Mouse (Mus musculus) forebrain, embryonic 10.5 days (tissue): ENCODE results near the gene Rnf41. TPM values are rescaled to one million over a fixed set of nuclear protein-coding genes. Genes with fewer than 3 reads are reported as not detected.
A peak's percentile ranks its signal among the peaks of the same experiment; 100 is the strongest.

Experiments
- DNase-seq: peaks from one replicate; pipeline ENCODE4 v3.0.0-alpha.2; 2017; ENCODE audit warnings: low spot score; ENCODE audit errors: extremely low spot score
- H3K27ac ChIP-seq: fragments of 300-500 bp; sonication (generic); 2 replicates; pipeline ENCODE4 v1.5.1; 2016; ENCODE audit warnings: mild to moderate bottlenecking
- H3K27me3 ChIP-seq: fragments of 300-500 bp; sonication (generic); 2 replicates; pipeline ENCODE4 v1.6.1; 2016; ENCODE audit warnings: mild to moderate bottlenecking; ENCODE audit not compliant: poor library complexity, severe bottlenecking
- H3K36me3 ChIP-seq: fragments of 300-500 bp; sonication (generic); replicated peaks from 2 replicates; pipeline ENCODE4 v1.6.1; 2016; ENCODE audit warnings: mild to moderate bottlenecking, moderate library complexity
- H3K4me1 ChIP-seq: fragments of 300-500 bp; sonication (generic); 2 replicates; pipeline ENCODE4 v1.6.1; 2016
- H3K4me3 ChIP-seq: fragments of 300-500 bp; sonication (generic); 2 replicates; pipeline ENCODE4 v1.5.1; 2016; ENCODE audit warnings: mild to moderate bottlenecking, moderate library complexity
- H3K9me3 ChIP-seq: fragments of 300-500 bp; sonication (generic); 2 replicates; pipeline ENCODE4 v1.6.1; 2016; ENCODE audit warnings: mild to moderate bottlenecking, moderate library complexity
- WGBS: fragments of 180-500 bp; shearing (Covaris S2); methylation state at CpG from one replicate; pipeline ENCODE4 v1.1.7; 2016; 5-methylcytosine and 5-hydroxymethylcytosine counted together
- polyA plus RNA-seq: library from polyadenylated mRNA; unstranded; fragments of >200 nt; fragmentation: Nextera tagmentation; extraction: Ambion mirVana; gene quantifications from 2 replicates; pipeline ENCODE4 v1.2.1, GENCODE M21; 2016

Gene Rnf41
- polyA plus RNA-seq, 1 experiment from 2014 or later, result 42.9 TPM

GRCm38 (mm10) chr10:128376099-128376454 lies 35.4 kb upstream of the Rnf41 start:
- DNase-seq, result no peak
- Histone ChIP-seq H3K27ac (peak overlapping the region; percentile 98), H3K27me3 (no peaks in the 10 kb centered on the region), H3K9me3 (no peaks in the 10 kb centered on the region), H3K4me1 (peaks cover 32% of the 10 kb centered on the region), H3K36me3 (peaks cover 33% of the 10 kb centered on the region), H3K4me3 (peak overlapping the region; percentile 75)
- WGBS, result 48% methylated on average over 4 of the region's 4 CpGs

GRCm38 (mm10) chr10:128376455-128377211 lies 34.8 kb upstream of the Rnf41 start, which contains the start of gene Ankrd52:
TSS of gene Ankrd52 (plus strand) at chr10:128377115.
- Histone ChIP-seq H3K4me1 (peaks cover 32% of the 10 kb centered on the region), H3K9me3 (no peaks in the 10 kb centered on the region), H3K4me3 (peak within 1 kb of the TSS; percentile 75), H3K27ac (peak within 1 kb of the TSS; percentile 98), H3K36me3 (peaks cover 39% of the 10 kb centered on the region), H3K27me3 (no peaks in the 10 kb centered on the region)
- peak; percentile 83 for DNase-seq
- under 1% methylated on average over 73 of the region's 73 CpGs for WGBS

GRCm38 (mm10) chr10:128377222-128377939 lies 34.1 kb upstream of the Rnf41 start:
- Histone ChIP-seq H3K27ac (peak overlapping the region; percentile 98), H3K4me3 (peak overlapping the region; percentile 75), H3K36me3 (peaks cover 46% of the 10 kb centered on the region), H3K9me3 (no peaks in the 10 kb centered on the region), H3K27me3 (no peaks in the 10 kb centered on the region), H3K4me1 (peaks cover 32% of the 10 kb centered on the region)
- under 1% methylated on average over 43 of the region's 47 CpGs for WGBS
- DNase-seq, result peak; percentile 59

- Histone ChIP-seq H3K27me3 (no peaks in the 10 kb centered on the region), H3K4me1 (peaks cover 32% of the 10 kb centered on the region), H3K27ac (peak overlapping the region; percentile 98), H3K9me3 (no peaks in the 10 kb centered on the region), H3K36me3 (peaks cover 52% of the 10 kb centered on the region), H3K4me3 (peak overlapping the region; percentile 75)
- DNase-seq, result no peak
- 59% methylated on average over 14 of the region's 14 CpGs for WGBS
These were observed 33.5 kb upstream of the Rnf41 start for GRCm38 (mm10) chr10:128377940-128378448.

GRCm38 (mm10) chr10:128378462-128378861 lies 33.0 kb upstream of the Rnf41 start:
- peaks cover 32% of the 10 kb centered on the region for H3K4me1 ChIP-seq
- no peaks in the 10 kb centered on the region for H3K27me3 ChIP-seq
- H3K27ac ChIP-seq, result 0 out of 2 replicates have a peak overlapping the region, but pooled peaks have one; percentile 98
- no peaks in the 10 kb centered on the region for H3K9me3 ChIP-seq
- 83% methylated on average over 3 of the region's 3 CpGs for WGBS
- peaks cover 57% of the 10 kb centered on the region for H3K36me3 ChIP-seq
- DNase-seq, result no peak
- H3K4me3 ChIP-seq, result peak overlapping the region; percentile 75

- no peak overlapping the region for H3K27ac ChIP-seq
- no peak for DNase-seq
- H3K27me3 ChIP-seq, result no peaks in the 10 kb centered on the region
- peaks cover 65% of the 10 kb centered on the region for H3K36me3 ChIP-seq
- H3K9me3 ChIP-seq, result no peaks in the 10 kb centered on the region
- peak overlapping the region; percentile 18 for H3K4me3 ChIP-seq
- peaks cover 32% of the 10 kb centered on the region for H3K4me1 ChIP-seq
- WGBS, result 97% methylated on average over 7 of the region's 7 CpGs
These were observed 32.2 kb upstream of the Rnf41 start for GRCm38 (mm10) chr10:128379260-128379659.

- Histone ChIP-seq H3K9me3 (no peaks in the 10 kb centered on the region), H3K36me3 (peaks cover 78% of the 10 kb centered on the region), H3K27me3 (no peaks in the 10 kb centered on the region), H3K27ac (no peak overlapping the region), H3K4me1 (peaks cover 32% of the 10 kb centered on the region), H3K4me3 (no peak overlapping the region)
- no peak for DNase-seq
- WGBS, result 89% methylated on average over 5 of the region's 5 CpGs
These were observed 30.9 kb upstream of the Rnf41 start for GRCm38 (mm10) chr10:128380565-128380964.

- 89% methylated on average over 8 of the region's 8 CpGs for WGBS
- H3K4me1 ChIP-seq, result peaks cover 20% of the 10 kb centered on the region
These were observed 29.0 kb upstream of the Rnf41 start for GRCm38 (mm10) chr10:128382482-128382881.

GRCm38 (mm10) chr10:128385902-128386301 lies 25.6 kb upstream of the Rnf41 start:
- no peak overlapping the region for H3K27ac ChIP-seq
- no peak for DNase-seq
- 89% methylated on average over 7 of the region's 7 CpGs for WGBS
- H3K9me3 ChIP-seq, result no peaks in the 10 kb centered on the region
- H3K4me3 ChIP-seq, result no peak overlapping the region
- H3K4me1 ChIP-seq, result no peaks in the 10 kb centered on the region
- H3K36me3 ChIP-seq, result peaks cover 100% of the 10 kb centered on the region
- no peaks in the 10 kb centered on the region for H3K27me3 ChIP-seq

More at GRCm38 (mm10) chr10:128382482-128382881, 29.0 kb upstream of the Rnf41 start:
- peaks cover 97% of the 10 kb centered on the region for H3K36me3 ChIP-seq
- no peaks in the 10 kb centered on the region for H3K27me3 ChIP-seq
- no peak for DNase-seq
- no peak overlapping the region for H3K4me3 ChIP-seq
- no peak overlapping the region for H3K27ac ChIP-seq
- H3K9me3 ChIP-seq, result no peaks in the 10 kb centered on the region

GRCm38 (mm10) chr10:128388941-128389340 lies 22.5 kb upstream of the Rnf41 start:
- no peak for DNase-seq
- WGBS, result 94% methylated on average over 14 of the region's 14 CpGs
- Histone ChIP-seq H3K4me1 (peaks cover 10% of the 10 kb centered on the region; the same call in 1 of the 2 replicates), H3K36me3 (peaks cover 100% of the 10 kb centered on the region), H3K27ac (no peak overlapping the region), H3K4me3 (no peak overlapping the region), H3K9me3 (no peaks in the 10 kb centered on the region), H3K27me3 (no peaks in the 10 kb centered on the region)

- Histone ChIP-seq H3K27me3 (no peaks in the 10 kb centered on the region), H3K4me1 (peaks cover 15% of the 10 kb centered on the region; the same call in 1 of the 2 replicates), H3K36me3 (peaks cover 100% of the 10 kb centered on the region), H3K9me3 (no peaks in the 10 kb centered on the region), H3K4me3 (no peak overlapping the region), H3K27ac (no peak overlapping the region)
- no peak for DNase-seq
- 92% methylated on average over 6 of the region's 6 CpGs for WGBS
These were observed 21.9 kb upstream of the Rnf41 start for GRCm38 (mm10) chr10:128389570-128389969.

GRCm38 (mm10) chr10:128390366-128390765 lies 21.1 kb upstream of the Rnf41 start:
- WGBS, result 91% methylated on average over 12 of the region's 12 CpGs
- no peak for DNase-seq
- peaks cover 100% of the 10 kb centered on the region for H3K36me3 ChIP-seq
- H3K27me3 ChIP-seq, result no peaks in the 10 kb centered on the region
- no peak overlapping the region for H3K27ac ChIP-seq
- H3K9me3 ChIP-seq, result no peaks in the 10 kb centered on the region
- H3K4me3 ChIP-seq, result no peak overlapping the region
- peaks cover 18% of the 10 kb centered on the region; the same call in 1 of the 2 replicates for H3K4me1 ChIP-seq

GRCm38 (mm10) chr10:128391850-128392249 lies 19.6 kb upstream of the Rnf41 start:
- no peak for DNase-seq
- 79% methylated on average over 6 of the region's 6 CpGs for WGBS
- Histone ChIP-seq H3K4me1 (peaks cover 28% of the 10 kb centered on the region), H3K9me3 (no peaks in the 10 kb centered on the region), H3K27ac (no peak overlapping the region), H3K36me3 (peaks cover 100% of the 10 kb centered on the region), H3K27me3 (no peaks in the 10 kb centered on the region), H3K4me3 (no peak overlapping the region)
